In the genomic region with DNA sequence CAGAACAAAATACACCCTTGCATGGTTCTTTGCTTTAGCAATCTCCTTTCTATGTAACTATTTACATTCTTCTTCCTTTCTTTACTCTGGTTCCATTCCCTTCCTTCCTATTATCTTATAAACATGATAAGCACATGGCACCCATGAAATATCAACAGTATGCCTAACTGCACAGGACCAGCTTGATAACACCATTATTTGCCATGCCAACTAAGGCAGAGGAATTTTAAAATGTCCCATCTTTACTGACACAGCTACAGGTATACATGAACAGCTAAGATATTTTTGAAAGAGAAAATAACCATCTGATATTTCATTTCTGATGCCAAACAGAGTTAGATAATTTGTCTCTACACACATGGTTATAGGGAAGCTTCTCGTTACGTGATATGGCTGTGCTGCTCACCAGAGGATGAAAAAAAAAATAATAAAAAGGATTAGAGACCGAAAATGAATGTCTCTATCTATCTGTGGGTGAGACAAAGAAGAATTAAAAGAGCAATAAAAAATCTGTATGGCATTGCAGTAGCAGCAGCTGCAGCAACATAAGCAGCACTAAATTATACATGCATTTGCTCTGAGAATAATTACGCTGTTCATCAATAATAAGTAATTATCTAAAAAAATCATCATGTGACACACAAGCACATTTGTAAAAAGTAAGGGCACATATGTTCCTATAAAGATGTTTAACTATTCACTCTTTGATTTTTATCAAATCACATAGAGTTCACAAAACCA, we compare ENCODE assay signal across 16 mouse cellular contexts.
"Had no signal": no experiment of that assay in that cellular context is flagged by ENCODE, and none has a peak within 500 bp of the region (broad histone marks: within the 10 kb centered on the region; RNA-seq: fewer than 3 reads in every experiment).

No protein-coding gene starts in this region.

- H3K9ac ChIP-seq: liver, embryonic 13.5 days had no signal

- DNase-seq: kidney, adult 11 months; kidney, adult 8-10 months; kidney, postnatal 14 days; kidney, postnatal 4 days; layer of hippocampus, postnatal 36 days; liver, embryonic 13.5 days; lung, adult 2 months; lung, postnatal 14 days; lung, postnatal 4 days; midbrain, embryonic 14.5 days; right cerebral cortex, postnatal 25 days; thymus, adult 18-20 months; thymus, postnatal 36 days had no signal

- H3K27me3 ChIP-seq: liver, embryonic 13.5 days had no signal

- H3K9me3 ChIP-seq: liver, embryonic 13.5 days had no signal

- H3K36me3 ChIP-seq: liver, embryonic 13.5 days had no signal

- H3K27ac ChIP-seq: layer of hippocampus, adult 2 months; left cerebral cortex, adult 2 months; liver, embryonic 13.5 days had no signal

- H3K4me1 ChIP-seq: liver, embryonic 13.5 days had no signal

- H3K4me2 ChIP-seq: liver, embryonic 13.5 days; midbrain, embryonic 11.5 days had no signal

- H3K4me3 ChIP-seq: layer of hippocampus, adult 2 months; left cerebral cortex, adult 2 months; liver, embryonic 13.5 days had no signal
